Mouse (Mus musculus) brain, adult 10 weeks (tissue): Measurements from ENCODE around the gene Ostm1. TPM values are rescaled to one million over a fixed set of nuclear protein-coding genes. Genes with fewer than 3 reads are reported as not detected.

Experiments
- polyA plus RNA-seq: library from polyadenylated mRNA; stranded (reverse); fragments of 350-450 nt; fragmentation: Illumina TruSeq; extraction: RNeasy Lipid Tissue Mini Kit (QIAGEN cat#74804); gene quantifications from one replicate; pipeline ENCODE4 v1.2.3, GENCODE M21; 2015; ENCODE audit warnings: low read depth, low replicate concordance

The Ostm1 gene
- 52.6 TPM for polyA plus RNA-seq

DNA sequence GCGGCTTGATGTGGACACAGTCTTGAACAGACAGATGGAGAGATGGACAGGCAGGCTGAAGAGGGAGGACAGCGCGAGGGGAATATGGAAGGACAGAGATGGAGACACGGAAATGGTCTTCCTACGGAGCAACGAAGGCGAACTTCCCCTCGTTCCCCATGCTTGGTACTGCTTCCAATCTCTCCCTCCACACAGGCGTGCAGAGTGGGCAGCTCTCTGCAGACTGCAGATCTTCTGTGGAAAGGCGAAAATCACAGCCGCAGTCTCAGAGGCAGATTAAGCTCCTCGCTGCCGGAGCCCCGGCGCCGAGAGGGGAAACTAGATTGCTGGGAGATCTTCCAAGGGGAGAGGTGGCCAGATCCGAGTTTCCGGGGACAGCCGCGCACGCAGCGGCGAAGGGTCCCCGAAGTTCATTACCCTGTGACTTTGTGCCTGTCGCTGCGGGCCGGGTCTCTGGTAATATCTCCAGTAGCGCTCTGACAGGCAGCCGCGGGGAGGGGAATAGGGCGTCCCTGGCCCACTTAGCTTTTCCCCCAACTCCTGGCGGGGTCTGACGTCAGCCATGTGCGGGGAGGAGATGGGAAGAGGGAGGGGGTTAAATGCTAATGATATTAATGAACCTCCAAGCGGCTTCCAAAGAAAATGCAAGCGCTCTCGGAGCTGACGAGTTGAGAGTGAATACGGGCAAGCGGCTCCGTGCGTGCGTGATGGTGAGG is at the start of gene Ostm1, which contains the start of gene Nr2e1:
TSS of gene Ostm1 (plus strand) at position 666 of the 716 bp plus-strand sequence.
TSS of gene Nr2e1 (minus strand) at position 476 of the 716 bp plus-strand sequence.

Other genes starting within 250 kb of the Ostm1 start
- gene Afg1l, start 105.3 kb upstream of the Ostm1 start, polyA plus RNA-seq = 20.2 TPM
- gene Snx3, start 81.8 kb upstream of the Ostm1 start, polyA plus RNA-seq = 261 TPM
- gene Nr2e1, start 190 bp upstream of the Ostm1 start, polyA plus RNA-seq = 9.8 TPM
- gene Sec63, start 177.7 kb downstream of the Ostm1 start, polyA plus RNA-seq = 57.7 TPM